Mouse (Mus musculus) thymus, adult 2 months (tissue): ENCODE data around the gene Pdzd7.
A peak's percentile ranks its signal among the peaks of the same experiment; 100 is the strongest.

Experiments
- CTCF ChIP-seq: fragments of 200-500 bp; IDR thresholded peaks from 2 replicates; pipeline ENCODE4 v1.5.1; 2012; ENCODE audit warnings: mild to moderate bottlenecking, control low read depth, low read length, moderate library complexity, borderline replicate concordance; ENCODE audit not compliant: control insufficient read depth, poor library complexity, insufficient read depth; ENCODE audit errors: extremely low read depth
- POLR2A ChIP-seq: fragments of 200-500 bp; IDR thresholded peaks from 2 replicates; pipeline ENCODE4 v1.6.1; 2012; ENCODE audit warnings: mild to moderate bottlenecking, low read length, control low read depth, moderate library complexity; ENCODE audit not compliant: control insufficient read depth, poor library complexity, insufficient read depth; ENCODE audit errors: extremely low read depth

DNA sequence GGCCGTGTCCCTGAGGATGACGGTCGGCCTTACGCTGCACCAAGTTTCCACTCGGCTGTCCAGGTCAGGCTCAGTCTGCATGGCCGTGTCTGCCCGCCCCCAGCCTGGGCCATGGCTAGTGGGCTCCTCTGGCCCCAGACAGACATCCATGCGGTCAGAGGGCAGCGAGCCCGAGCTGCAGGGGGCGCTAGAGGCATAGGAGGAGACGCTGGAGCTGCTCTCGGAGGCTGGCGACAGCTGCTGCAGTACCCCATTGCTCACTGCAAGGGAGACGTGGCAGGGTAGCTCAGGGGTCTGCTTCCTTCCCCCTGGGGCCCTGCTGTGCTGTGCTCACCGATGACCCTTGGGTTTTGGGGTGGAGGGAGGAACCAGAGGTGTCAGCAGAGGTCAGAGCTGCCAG is 8.7 kb downstream of the Pdzd7 start:
- TF ChIP-seq CTCF (peak; percentile 45; the same call in 1 of the 2 replicates), POLR2A (no peak)
